Mouse (Mus musculus): ENCODE data around the gene Shkbp1. TPM values are rescaled to one million over a fixed set of nuclear protein-coding genes. Genes with fewer than 3 reads are reported as not detected.
A peak's percentile ranks its signal among the peaks of the same experiment; 100 is the strongest.

Gene Shkbp1
- polyA plus RNA-seq, 1 experiment = 44.5 TPM

DNA sequence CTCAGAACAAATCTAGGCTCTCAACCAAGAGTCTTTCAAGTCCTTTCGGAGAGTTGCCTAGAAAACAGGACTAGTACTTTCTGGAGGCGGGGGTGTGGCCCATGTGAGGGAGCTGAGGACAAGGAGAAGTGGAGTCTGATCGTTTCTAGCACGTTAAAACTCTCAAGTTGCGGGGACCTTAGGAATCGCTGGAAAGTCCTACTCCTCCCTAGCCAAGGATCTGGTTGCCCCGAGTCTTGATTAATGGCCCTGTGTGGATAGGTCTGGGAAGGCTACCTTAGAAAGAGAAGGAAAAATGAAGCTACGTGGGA, 24.3 kb downstream of the Shkbp1 start:
- Histone ChIP-seq H3K4me1 (ENCODE audit: control insufficient read depth, insufficient read depth, low read length) (peaks cover 8% of the 10 kb centered on the region), H3K9me3 (replicated peaks; ENCODE audit: control insufficient read depth, insufficient read depth, low read length, poor library complexity, severe bottlenecking) (no peaks in the 10 kb centered on the region), H3K4me3 (ENCODE audit: low read depth, low read length) (peak overlapping the region; percentile 66), H3K27ac (ENCODE audit: insufficient read depth, low read length) (peak overlapping the region; percentile 95), H3K27me3 (ENCODE audit: control insufficient read depth, insufficient read depth, low read length, poor library complexity, severe bottlenecking) (no peaks in the 10 kb centered on the region), H3K9ac (ENCODE audit: low read depth, poor library complexity, severe bottlenecking) (peak overlapping the region; percentile 91), H3K36me3 (ENCODE audit: control insufficient read depth, insufficient read depth, low read length, poor library complexity, severe bottlenecking) (no peaks in the 10 kb centered on the region)
- TF ChIP-seq POLR2A (IDR thresholded peaks at IDR 0.05; ENCODE audit: insufficient read depth, low read length) (no peak), CTCF (IDR thresholded peaks at IDR 0.05; ENCODE audit: low read depth, low read length) (no peak), EP300 (IDR thresholded peaks at IDR 0.05; ENCODE audit: insufficient read depth, low read depth, low read length) (no peak)

DNA sequence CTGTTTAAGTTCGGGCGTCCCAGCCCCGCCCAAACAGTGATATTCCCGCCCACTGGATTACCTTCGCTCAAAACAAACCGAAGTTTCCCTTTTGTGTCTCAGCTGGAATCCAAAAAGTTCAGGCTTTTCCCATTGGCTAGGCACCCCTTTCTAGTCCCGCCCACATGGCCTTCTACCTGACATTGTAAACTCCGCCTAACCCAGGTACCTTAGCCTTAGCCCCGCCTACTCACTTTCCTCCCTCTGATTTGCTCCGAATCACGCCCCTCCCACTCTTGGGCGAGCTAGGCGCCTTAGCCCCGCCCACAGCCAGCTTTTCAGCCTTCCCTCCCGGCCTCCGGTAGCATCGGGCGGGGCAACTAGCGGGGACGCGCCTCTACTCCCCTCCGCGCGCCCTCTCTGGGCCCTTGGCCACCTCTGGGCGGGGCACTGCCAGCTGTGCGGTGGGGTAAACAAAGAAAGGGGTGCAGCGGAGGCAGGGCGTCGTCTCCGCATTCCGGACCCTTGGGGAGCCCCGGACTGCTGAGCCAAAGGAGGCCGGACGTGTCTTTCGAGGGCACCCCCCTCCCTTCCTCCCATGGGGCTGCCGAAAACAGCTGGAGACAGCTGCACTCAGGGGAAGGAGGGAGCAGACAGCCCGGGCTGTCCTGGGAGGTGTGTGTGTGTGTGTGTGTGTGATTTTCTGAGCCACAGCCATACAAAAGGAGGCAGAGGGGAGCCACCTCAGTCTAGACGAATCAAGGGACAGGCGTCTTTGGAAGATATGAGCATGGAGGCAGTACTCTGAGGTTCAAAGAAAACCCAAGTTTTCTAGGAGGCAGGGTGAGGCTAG, 24.9 kb downstream of the Shkbp1 start:
- Histone ChIP-seq H3K36me3 (ENCODE audit: control insufficient read depth, insufficient read depth, low read length, poor library complexity, severe bottlenecking) (no peaks in the 10 kb centered on the region), H3K9me3 (replicated peaks; ENCODE audit: control insufficient read depth, insufficient read depth, low read length, poor library complexity, severe bottlenecking) (no peaks in the 10 kb centered on the region), H3K27ac (ENCODE audit: insufficient read depth, low read length) (peak overlapping the region; percentile 95), H3K27me3 (ENCODE audit: control insufficient read depth, insufficient read depth, low read length, poor library complexity, severe bottlenecking) (no peaks in the 10 kb centered on the region), H3K4me1 (ENCODE audit: control insufficient read depth, insufficient read depth, low read length) (peaks cover 8% of the 10 kb centered on the region), H3K9ac (ENCODE audit: low read depth, poor library complexity, severe bottlenecking) (peak overlapping the region; percentile 91), H3K4me3 (ENCODE audit: low read depth, low read length) (peak overlapping the region; percentile 72)
- TF ChIP-seq CTCF (IDR thresholded peaks at IDR 0.05; ENCODE audit: low read depth, low read length) (no peak), POLR2A (IDR thresholded peaks at IDR 0.05; ENCODE audit: insufficient read depth, low read length) (peak; percentile 8), EP300 (IDR thresholded peaks at IDR 0.05; ENCODE audit: insufficient read depth, low read depth, low read length) (peak; percentile 71; the same call in 1 of the 2 replicates)

DNA sequence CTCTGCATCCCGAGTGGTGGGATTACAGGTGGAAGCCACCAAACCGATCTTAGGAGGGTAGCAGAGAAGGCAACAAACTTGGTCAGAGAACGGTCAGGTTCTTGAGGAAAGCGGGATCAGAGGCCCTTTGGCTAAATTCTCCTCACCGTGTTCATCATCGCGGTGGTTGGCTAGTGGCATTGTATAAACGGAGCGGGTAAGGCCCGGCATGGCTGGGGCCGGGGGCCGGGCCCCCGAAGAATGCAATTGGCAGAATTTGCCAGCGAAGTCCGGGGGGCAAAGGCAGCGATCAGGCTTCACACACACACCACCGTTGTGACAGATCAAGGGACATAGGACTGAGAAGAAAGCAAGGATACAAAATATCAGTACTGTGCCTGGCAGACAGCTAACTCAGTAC, 25.8 kb downstream of the Shkbp1 start:
- TF ChIP-seq POLR2A (IDR thresholded peaks at IDR 0.05; ENCODE audit: insufficient read depth, low read length) (no peak), CTCF (IDR thresholded peaks at IDR 0.05; ENCODE audit: low read depth, low read length) (no peak), EP300 (IDR thresholded peaks at IDR 0.05; ENCODE audit: insufficient read depth, low read depth, low read length) (no peak)
- Histone ChIP-seq H3K9me3 (replicated peaks; ENCODE audit: control insufficient read depth, insufficient read depth, low read length, poor library complexity, severe bottlenecking) (no peaks in the 10 kb centered on the region), H3K36me3 (ENCODE audit: control insufficient read depth, insufficient read depth, low read length, poor library complexity, severe bottlenecking) (no peaks in the 10 kb centered on the region), H3K27me3 (ENCODE audit: control insufficient read depth, insufficient read depth, low read length, poor library complexity, severe bottlenecking) (no peaks in the 10 kb centered on the region), H3K9ac (ENCODE audit: low read depth, poor library complexity, severe bottlenecking) (peak overlapping the region; percentile 81), H3K4me3 (ENCODE audit: low read depth, low read length) (peak overlapping the region; percentile 72), H3K4me1 (ENCODE audit: control insufficient read depth, insufficient read depth, low read length) (peaks cover 6% of the 10 kb centered on the region), H3K27ac (ENCODE audit: insufficient read depth, low read length) (peak overlapping the region; percentile 88)

DNA sequence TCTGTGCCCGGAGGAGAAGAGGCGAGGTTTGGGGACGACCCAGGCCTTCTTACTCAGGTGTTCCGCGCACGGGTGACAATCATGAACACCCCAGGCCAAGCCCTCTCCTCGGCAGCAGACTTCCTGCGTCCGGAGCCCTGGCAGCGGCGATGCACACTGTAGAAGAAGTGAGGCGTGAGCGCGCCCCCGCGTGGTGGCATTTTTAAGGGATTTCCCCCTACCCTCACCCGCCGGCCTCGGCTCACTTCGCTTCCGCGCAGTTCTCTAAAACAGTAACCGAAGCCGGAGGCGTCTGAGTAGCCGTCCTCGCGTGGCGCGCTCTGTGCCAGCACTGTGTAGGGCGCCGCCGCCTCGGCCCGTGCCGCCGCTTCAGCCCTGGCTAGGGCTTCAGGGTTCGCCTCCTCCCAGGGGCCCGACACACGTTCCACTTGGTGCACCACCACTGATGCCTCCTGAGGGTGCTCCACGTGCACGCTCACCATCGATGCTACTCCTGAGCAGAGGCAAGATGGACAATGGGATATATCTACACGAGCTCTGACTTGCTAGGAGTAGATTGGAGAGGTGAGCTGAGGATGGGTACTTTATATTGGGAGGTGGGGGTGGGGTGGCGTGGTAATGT, 26.4 kb downstream of the Shkbp1 start:
- peak overlapping the region; percentile 72 for H3K4me3 ChIP-seq (ENCODE audit: low read depth, low read length)
- no peaks in the 10 kb centered on the region for H3K36me3 ChIP-seq (ENCODE audit: control insufficient read depth, insufficient read depth, low read length, poor library complexity, severe bottlenecking)
- peak overlapping the region; percentile 88 for H3K27ac ChIP-seq (ENCODE audit: insufficient read depth, low read length)
- peaks cover 6% of the 10 kb centered on the region for H3K4me1 ChIP-seq (ENCODE audit: control insufficient read depth, insufficient read depth, low read length)
- H3K27me3 ChIP-seq (ENCODE audit: control insufficient read depth, insufficient read depth, low read length, poor library complexity, severe bottlenecking) = no peaks in the 10 kb centered on the region
- TF ChIP-seq EP300 (IDR thresholded peaks at IDR 0.05; ENCODE audit: insufficient read depth, low read depth, low read length) (peak; percentile 54; the same call in 1 of the 2 replicates), POLR2A (IDR thresholded peaks at IDR 0.05; ENCODE audit: insufficient read depth, low read length) (no peak), CTCF (IDR thresholded peaks at IDR 0.05; ENCODE audit: low read depth, low read length) (peak; percentile 82)
- peak overlapping the region; percentile 81 for H3K9ac ChIP-seq (ENCODE audit: low read depth, poor library complexity, severe bottlenecking)
- H3K9me3 ChIP-seq (replicated peaks; ENCODE audit: control insufficient read depth, insufficient read depth, low read length, poor library complexity, severe bottlenecking) = no peaks in the 10 kb centered on the region

DNA sequence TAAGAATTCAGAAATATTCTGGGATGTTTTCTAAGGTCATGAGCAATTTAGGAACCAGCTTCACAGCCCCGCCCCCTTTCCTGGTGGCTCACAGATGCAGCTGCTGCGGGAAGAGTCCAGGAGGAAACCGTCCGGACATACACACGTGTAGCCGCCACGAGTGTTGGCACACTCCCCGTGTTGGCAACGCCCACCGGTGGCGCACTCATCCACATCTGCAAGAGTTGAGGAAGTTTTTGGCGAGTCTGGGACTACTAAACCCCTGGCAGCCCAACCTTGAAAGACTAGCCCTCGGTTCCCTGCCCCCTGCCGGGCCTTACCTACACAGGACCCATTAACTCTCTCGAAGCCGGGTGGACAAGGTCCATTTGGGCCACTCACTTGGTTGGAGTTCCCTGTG, 27.2 kb downstream of the Shkbp1 start:
- H3K9ac ChIP-seq (ENCODE audit: low read depth, poor library complexity, severe bottlenecking) = peak overlapping the region; percentile 81
- no peaks in the 10 kb centered on the region for H3K9me3 ChIP-seq (replicated peaks; ENCODE audit: control insufficient read depth, insufficient read depth, low read length, poor library complexity, severe bottlenecking)
- peaks cover 4% of the 10 kb centered on the region; the same call in 1 of the 2 replicates for H3K36me3 ChIP-seq (ENCODE audit: control insufficient read depth, insufficient read depth, low read length, poor library complexity, severe bottlenecking)
- H3K27me3 ChIP-seq (ENCODE audit: control insufficient read depth, insufficient read depth, low read length, poor library complexity, severe bottlenecking) = no peaks in the 10 kb centered on the region
- TF ChIP-seq POLR2A (IDR thresholded peaks at IDR 0.05; ENCODE audit: insufficient read depth, low read length) (no peak), CTCF (IDR thresholded peaks at IDR 0.05; ENCODE audit: low read depth, low read length) (no peak), EP300 (IDR thresholded peaks at IDR 0.05; ENCODE audit: insufficient read depth, low read depth, low read length) (no peak)
- peaks cover 6% of the 10 kb centered on the region for H3K4me1 ChIP-seq (ENCODE audit: control insufficient read depth, insufficient read depth, low read length)
- H3K27ac ChIP-seq (ENCODE audit: insufficient read depth, low read length) = no peak overlapping the region
- peak overlapping the region; percentile 72; the same call in 1 of the 2 replicates for H3K4me3 ChIP-seq (ENCODE audit: low read depth, low read length)

DNA sequence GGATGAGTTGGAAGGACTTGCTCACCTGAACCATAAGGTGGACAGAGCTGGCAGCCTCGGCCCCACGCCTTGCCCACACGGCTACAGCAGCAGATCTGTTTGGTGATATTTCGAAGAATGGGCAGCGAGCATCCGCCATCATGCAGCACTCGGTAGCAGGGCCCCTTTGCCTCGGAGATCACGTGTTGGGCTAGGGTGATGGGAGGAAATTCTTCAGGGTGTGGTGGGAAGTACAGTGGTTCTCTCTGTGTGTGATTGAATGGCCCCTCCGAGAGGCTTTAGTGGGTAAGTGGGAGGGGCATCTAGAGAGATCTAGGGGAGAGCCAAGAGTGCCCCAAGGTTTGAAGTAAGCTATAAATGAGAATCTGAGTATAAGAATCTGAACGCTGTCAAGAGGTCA, 27.7 kb downstream of the Shkbp1 start:
- H3K9ac ChIP-seq (ENCODE audit: low read depth, poor library complexity, severe bottlenecking) = no peak overlapping the region
- H3K27ac ChIP-seq (ENCODE audit: insufficient read depth, low read length) = peak overlapping the region; percentile 40; the same call in 1 of the 2 replicates
- no peak for TF ChIP-seq CTCF (IDR thresholded peaks at IDR 0.05; ENCODE audit: low read depth, low read length)
- no peaks in the 10 kb centered on the region for H3K9me3 ChIP-seq (replicated peaks; ENCODE audit: control insufficient read depth, insufficient read depth, low read length, poor library complexity, severe bottlenecking)
- peak overlapping the region; percentile 36 for H3K4me3 ChIP-seq (ENCODE audit: low read depth, low read length)
- H3K36me3 ChIP-seq (ENCODE audit: control insufficient read depth, insufficient read depth, low read length, poor library complexity, severe bottlenecking) = peaks cover 9% of the 10 kb centered on the region; the same call in 1 of the 2 replicates
- H3K27me3 ChIP-seq (ENCODE audit: control insufficient read depth, insufficient read depth, low read length, poor library complexity, severe bottlenecking) = no peaks in the 10 kb centered on the region
- peaks cover 6% of the 10 kb centered on the region for H3K4me1 ChIP-seq (ENCODE audit: control insufficient read depth, insufficient read depth, low read length)

Measured in ES-Bruce4 (cell line).